Mouse (Mus musculus) naive thymus-derived CD4-positive, alpha-beta T cell, adult 5 months (primary cell): Measurements from ENCODE around the gene Vil1. TPM values are rescaled to one million over a fixed set of nuclear protein-coding genes. Genes with fewer than 3 reads are reported as not detected.

Experiments
- polyA plus RNA-seq: library from polyadenylated mRNA; unstranded; fragments of 100-300 nt; shearing (Covaris generic); gene quantifications from one replicate; pipeline ENCODE4 v1.2.1, GENCODE M21; 2017

The Vil1 gene
- 0.61 TPM for polyA plus RNA-seq

GRCm38 (mm10) chr1:74408589-74409504, at the start of gene Vil1:
Vil1 (plus strand) TSS chr1:74409376.

GRCm38 (mm10) chr1:74361812-74362211, 47.4 kb upstream of the Vil1 start, which contains the start of gene Catip:
Catip (plus strand) TSS chr1:74362108.

GRCm38 (mm10) chr1:74374980-74375379, 34.2 kb upstream of the Vil1 start, which contains the start of gene Slc11a1:
Slc11a1 (plus strand) TSS chr1:74375195.

GRCm38 (mm10) chr1:74390924-74391748, 18.0 kb upstream of the Vil1 start, which contains the start of gene Ctdsp1:
Ctdsp1 (plus strand) TSS chr1:74391509.

Other genes with a start within 250 kb of the Vil1 start
- gene Cxcr1, start 214.7 kb upstream of the Vil1 start, polyA plus RNA-seq, result 1.7 TPM
- 901 TPM for gene Arpc2, start 173.3 kb upstream of the Vil1 start, polyA plus RNA-seq
- gene Gpbar1, start 130.8 kb upstream of the Vil1 start, polyA plus RNA-seq, result 1.1 TPM
- 296 TPM for gene Aamp, start 124.6 kb upstream of the Vil1 start, polyA plus RNA-seq
- 38.7 TPM for gene Pnkd, start 124.4 kb upstream of the Vil1 start, polyA plus RNA-seq
- 0.66 TPM for gene Tmbim1, start 103.8 kb upstream of the Vil1 start, polyA plus RNA-seq
- not detected for gene Catip, start 47.3 kb upstream of the Vil1 start, polyA plus RNA-seq
- gene Slc11a1, start 34.2 kb upstream of the Vil1 start, polyA plus RNA-seq, result not detected
- 5.5 TPM for gene Ctdsp1, start 17.9 kb upstream of the Vil1 start, polyA plus RNA-seq
- 24.0 TPM for gene Cnot9, start 96.7 kb downstream of the Vil1 start, polyA plus RNA-seq
- gene Plcd4, start 133.5 kb downstream of the Vil1 start, polyA plus RNA-seq, result 0.85 TPM
- gene Usp37, start 134.9 kb downstream of the Vil1 start, polyA plus RNA-seq, result 18.6 TPM
- 22.7 TPM for gene Zfp142, start 178.9 kb downstream of the Vil1 start, polyA plus RNA-seq
- gene Bcs1l, start 178.9 kb downstream of the Vil1 start, polyA plus RNA-seq, result 6.6 TPM
- gene Rnf25, start 192.0 kb downstream of the Vil1 start, polyA plus RNA-seq, result 18.6 TPM
- gene Stk36, start 192.1 kb downstream of the Vil1 start, polyA plus RNA-seq, result not detected